ENCODE assay signal across 32 mouse cellular contexts in genomic region chr17:73716684-73717083, GRCm38 (mm10). TPM values are rescaled to one million over a fixed set of nuclear protein-coding genes. Genes with fewer than 3 reads are reported as not detected.
"Had no signal": no experiment of that assay in that cellular context is flagged by ENCODE, and none has a peak within 500 bp of the region (broad histone marks: within the 10 kb centered on the region; RNA-seq: fewer than 3 reads in every experiment).

No protein-coding gene starts in this region.

- H3K27me3 ChIP-seq: forebrain, embryonic 15.5 days had no signal

- H3K9me3 ChIP-seq: embryonic facial prominence, embryonic 10.5 days; embryonic facial prominence, embryonic 12.5 days; embryonic facial prominence, embryonic 13.5 days; embryonic facial prominence, embryonic 15.5 days; forebrain, embryonic 10.5 days; forebrain, embryonic 12.5 days; forebrain, embryonic 13.5 days; forebrain, embryonic 15.5 days had no signal

- H3K4me3 ChIP-seq: embryonic facial prominence, embryonic 10.5 days; embryonic facial prominence, embryonic 12.5 days; embryonic facial prominence, embryonic 13.5 days; embryonic facial prominence, embryonic 15.5 days; erythroblast, embryonic 14.5 days; forebrain, embryonic 10.5 days; forebrain, embryonic 12.5 days; forebrain, embryonic 13.5 days; forebrain, embryonic 15.5 days; gastrocnemius, adult 2 months; heart, adult 2 months had no signal

- DNase-seq: cerebellum, adult 8-10 months; cerebellum, adult 9-10 months; cerebellum, adult 9-11 months; cerebellum, postnatal 10 days; cerebellum, postnatal 14 days; cerebellum, postnatal 25 days; cerebellum, postnatal 36 days; embryo, embryonic 11 days; forebrain, postnatal 0 days; gastrocnemius, adult 2 months; gastrocnemius, postnatal 10 days; gastrocnemius, postnatal 14 days; gastrocnemius, postnatal 25 days; gastrocnemius, postnatal 36 days; heart, adult 18-20 months; heart, adult 2 months had no signal

- H3K27ac ChIP-seq: embryonic facial prominence, embryonic 10.5 days; embryonic facial prominence, embryonic 12.5 days; embryonic facial prominence, embryonic 13.5 days; embryonic facial prominence, embryonic 15.5 days; forebrain, embryonic 10.5 days; forebrain, embryonic 12.5 days; forebrain, embryonic 13.5 days; forebrain, embryonic 15.5 days; gastrocnemius, adult 2 months; heart, adult 2 months had no signal

- ATAC-seq: forebrain, embryonic 13.5 days; forebrain, embryonic 14.5 days; forebrain, embryonic 15.5 days; forebrain, embryonic 16.5 days; forebrain, postnatal 0 days had no signal

- H3K36me3 ChIP-seq: embryonic facial prominence, embryonic 10.5 days; embryonic facial prominence, embryonic 12.5 days; embryonic facial prominence, embryonic 13.5 days; embryonic facial prominence, embryonic 15.5 days; forebrain, embryonic 10.5 days; forebrain, embryonic 12.5 days; forebrain, embryonic 15.5 days had no signal

- H3K9ac ChIP-seq: embryonic facial prominence, embryonic 12.5 days; embryonic facial prominence, embryonic 13.5 days; embryonic facial prominence, embryonic 15.5 days; forebrain, embryonic 12.5 days; forebrain, embryonic 13.5 days; forebrain, embryonic 15.5 days; forebrain, postnatal 0 days had no signal

- H3K4me2 ChIP-seq: embryonic facial prominence, embryonic 12.5 days; embryonic facial prominence, embryonic 13.5 days; embryonic facial prominence, embryonic 15.5 days; forebrain, embryonic 12.5 days; forebrain, embryonic 13.5 days; forebrain, embryonic 15.5 days had no signal

RNA-seq across cellular contexts. Expression of gene Galnt14, which starts 6.4 kb away (rescaled TPM):
- total RNA-seq: common myeloid progenitor, adult 5-6 weeks; gastrocnemius, adult 18-20 months; gastrocnemius, adult 2 months; gastrocnemius, adult 8-10 months; gastrocnemius, postnatal 25 days; gastrocnemius, postnatal 36 days; granulocyte monocyte progenitor cell, adult 5-6 weeks; heart, adult 18-20 months; heart, adult 2 months; heart, adult 8-10 months had no signal
- polyA plus RNA-seq: erythroblast, embryonic 14.5 days had no signal
